Mouse (Mus musculus): ENCODE data around the gene Zfp979. TPM values are rescaled to one million over a fixed set of nuclear protein-coding genes. Genes with fewer than 3 reads are reported as not detected.

The Zfp979 gene
- 0.48 and 0.61 TPM in 2 replicates for polyA plus RNA-seq (2012; rRNA removed)

GRCm38 (mm10) chr4:147642413-147642812 is at the start of gene Zfp979:
Zfp979 (minus strand) TSS chr4:147642513.

Other genes with a start within 250 kb of the Zfp979 start
- gene Zfp982, start 150.1 kb downstream of the Zfp979 start, polyA plus RNA-seq (2012; rRNA removed), result 0.70 and 0.87 TPM in 2 replicates
- 0.05 and 0.08 TPM in 2 replicates for gene Gm16503, start 102.3 kb downstream of the Zfp979 start, polyA plus RNA-seq (2012; rRNA removed)
- 0.01 and 0.02 TPM in 2 replicates for gene Zfp985, start 89.2 kb downstream of the Zfp979 start, polyA plus RNA-seq (2012; rRNA removed)
- 0.01 TPM in 1 of 2 replicates, not detected in the other for gene Zfp534, start 60.0 kb upstream of the Zfp979 start, polyA plus RNA-seq (2012; rRNA removed)
- gene Zfp984, start 167.3 kb upstream of the Zfp979 start, polyA plus RNA-seq (2012; rRNA removed), result 2.3 TPM in 2 replicates
- gene Zfp933, start 205.9 kb upstream of the Zfp979 start, polyA plus RNA-seq (2012; rRNA removed), result 1.2 and 1.3 TPM in 2 replicates
- 26.8 and 33.3 TPM in 2 replicates for gene Miip, start 226.3 kb upstream of the Zfp979 start, polyA plus RNA-seq (2012; rRNA removed)
- 2.0 and 2.9 TPM in 2 replicates for gene Fv1, start 226.5 kb upstream of the Zfp979 start, polyA plus RNA-seq (2012; rRNA removed)

Data from liver, embryonic 18 days (tissue).